Mouse (Mus musculus) forebrain, embryonic 14.5 days (tissue): ENCODE results near the gene Pxdn. TPM values are rescaled to one million over a fixed set of nuclear protein-coding genes. Genes with fewer than 3 reads are reported as not detected.
A peak's percentile ranks its signal among the peaks of the same experiment; 100 is the strongest.

ENCODE experiments used
- ATAC-seq: fragments of 200-750 bp; cut with Nextera tagmentation; 2 replicates; pipeline ENCODE4 v1.8.0; 2017; ENCODE audit warnings: mild to moderate bottlenecking, moderate library complexity
- DNase-seq: peaks from one replicate; pipeline ENCODE4 v3.0.0-alpha.2; 2015; ENCODE audit warnings: low spot score
- H3K27ac ChIP-seq: fragments of 300-500 bp; sonication (generic); 2 replicates; pipeline ENCODE4 v1.5.1; 2014; ENCODE audit warnings: low read depth, mild to moderate bottlenecking, control low read depth, low read length, moderate library complexity
- H3K27me3 ChIP-seq: fragments of 300-500 bp; sonication (generic); replicated peaks from 2 replicates; pipeline ENCODE4 v1.6.1; 2014; ENCODE audit warnings: low read length, control low read depth, mixed read lengths; ENCODE audit not compliant: control insufficient read depth, insufficient read depth
- H3K36me3 ChIP-seq: fragments of 300-500 bp; sonication (generic); 2 replicates; pipeline ENCODE4 v1.6.1; 2014; ENCODE audit warnings: low read length, control low read depth; ENCODE audit not compliant: control insufficient read depth, insufficient read depth
- H3K4me1 ChIP-seq: fragments of 300-500 bp; sonication (generic); 2 replicates; pipeline ENCODE4 v1.6.1; 2014; ENCODE audit warnings: antibody characterized with exemption, low read length, control low read depth; ENCODE audit not compliant: control insufficient read depth, insufficient read depth
- H3K4me2 ChIP-seq: fragments of 300-500 bp; sonication (generic); 2 replicates; pipeline ENCODE4 v1.6.1; 2014; ENCODE audit warnings: mild to moderate bottlenecking, control low read depth, low read length
- H3K4me3 ChIP-seq: fragments of 300-500 bp; sonication (generic); 2 replicates; pipeline ENCODE4 v1.5.1; 2014; ENCODE audit warnings: low read depth, low read length, control low read depth
- H3K9ac ChIP-seq: fragments of 300-500 bp; sonication (generic); 2 replicates; pipeline ENCODE4 v1.6.1; 2014; ENCODE audit warnings: mild to moderate bottlenecking, low read length, control low read depth, moderate library complexity
- H3K9me3 ChIP-seq: fragments of 300-500 bp; sonication (generic); replicated peaks from 2 replicates; pipeline ENCODE4 v1.6.1; 2016; ENCODE audit warnings: low read length, control low read depth, mixed read lengths; ENCODE audit not compliant: control insufficient read depth
- WGBS: fragments of 180-500 bp; shearing (Covaris S2); extraction: QIAGEN DNeasy Blood & Tissue Kit; methylation state at CpG from one replicate; pipeline ENCODE4 v1.1.7; 2014; 5-methylcytosine and 5-hydroxymethylcytosine counted together
- polyA plus RNA-seq: library from polyadenylated mRNA; unstranded; fragments of >200 nt; fragmentation: Nextera tagmentation; extraction: Ambion mirVana; gene quantifications from 2 replicates; pipeline ENCODE4 v1.2.1, GENCODE M21; 2014

Gene Pxdn
- polyA plus RNA-seq, 1 experiment from 2014 or later = 31.2 TPM

- Histone ChIP-seq H3K9ac (no peak overlapping the region), H3K4me3 (no peak overlapping the region), H3K27me3 (no peaks in the 10 kb centered on the region), H3K27ac (no peak overlapping the region), H3K36me3 (peaks cover 6% of the 10 kb centered on the region; the same call in 1 of the 2 replicates), H3K9me3 (no peaks in the 10 kb centered on the region), H3K4me1 (no peaks in the 10 kb centered on the region), H3K4me2 (no peak overlapping the region)
- 38% methylated on average over 3 of the region's 3 CpGs for WGBS
- peak; percentile 74 for ATAC-seq
- peak; percentile 73 for DNase-seq
Observed at GRCm38 (mm10) chr12:29926896-29927295, 10.5 kb upstream of the Pxdn start.

GRCm38 (mm10) chr12:29930591-29930990, 6.8 kb upstream of the Pxdn start:
- no peak for DNase-seq
- 89% methylated on average over 1 of the region's 1 CpGs for WGBS
- no peak overlapping the region for H3K4me2 ChIP-seq
- no peak overlapping the region for H3K9ac ChIP-seq
- H3K36me3 ChIP-seq = no peaks in the 10 kb centered on the region
- no peak overlapping the region for H3K27ac ChIP-seq
- no peak overlapping the region for H3K4me3 ChIP-seq
- no peaks in the 10 kb centered on the region for H3K9me3 ChIP-seq
- no peaks in the 10 kb centered on the region for H3K27me3 ChIP-seq
- no peak for ATAC-seq
- H3K4me1 ChIP-seq = no peaks in the 10 kb centered on the region

DNA sequence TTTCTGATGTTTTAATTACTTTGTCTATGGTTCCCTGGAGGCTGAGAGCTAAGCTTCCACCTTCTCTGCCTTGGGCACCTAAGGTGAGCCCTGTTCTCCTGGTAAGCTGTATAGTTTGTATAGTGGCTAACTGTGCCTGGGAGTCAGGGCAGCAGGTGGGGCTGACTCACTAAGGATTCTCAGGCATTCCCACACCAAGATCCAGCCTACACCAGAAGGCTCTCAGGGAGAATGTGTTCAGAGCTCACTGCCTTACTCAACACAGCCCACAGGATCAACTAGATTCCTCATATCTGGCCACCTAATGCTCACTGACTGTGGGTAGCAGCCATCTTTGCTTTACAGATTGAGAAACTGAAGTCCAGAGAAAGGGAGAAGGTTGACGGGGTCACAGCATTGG, 4.5 kb upstream of the Pxdn start:
- Histone ChIP-seq H3K4me1 (no peaks in the 10 kb centered on the region), H3K9me3 (no peaks in the 10 kb centered on the region), H3K36me3 (no peaks in the 10 kb centered on the region), H3K4me2 (no peak overlapping the region), H3K27ac (no peak overlapping the region), H3K27me3 (no peaks in the 10 kb centered on the region), H3K9ac (no peak overlapping the region), H3K4me3 (no peak overlapping the region)
- DNase-seq = no peak
- ATAC-seq = no peak
- WGBS = 100% methylated on average over 1 of the region's 1 CpGs

- H3K4me3 ChIP-seq = no peak overlapping the region
- no peaks in the 10 kb centered on the region for H3K9me3 ChIP-seq
- no peaks in the 10 kb centered on the region for H3K4me1 ChIP-seq
- 67% methylated on average over 2 of the region's 2 CpGs for WGBS
- H3K27me3 ChIP-seq = no peaks in the 10 kb centered on the region
- H3K36me3 ChIP-seq = no peaks in the 10 kb centered on the region
- H3K9ac ChIP-seq = no peak overlapping the region
- no peak for DNase-seq
- no peak overlapping the region for H3K4me2 ChIP-seq
- H3K27ac ChIP-seq = no peak overlapping the region
- no peak for ATAC-seq
Observed at GRCm38 (mm10) chr12:29933501-29933900, 3.9 kb upstream of the Pxdn start.

- H3K9me3 ChIP-seq = no peaks in the 10 kb centered on the region
- 65% methylated on average over 8 of the region's 8 CpGs for WGBS
- H3K9ac ChIP-seq = no peak overlapping the region
- peaks cover 3% of the 10 kb centered on the region for H3K4me1 ChIP-seq
- no peak overlapping the region for H3K4me3 ChIP-seq
- no peak for DNase-seq
- no peaks in the 10 kb centered on the region for H3K36me3 ChIP-seq
- H3K4me2 ChIP-seq = no peak overlapping the region
- no peak for ATAC-seq
- H3K27ac ChIP-seq = no peak overlapping the region
- H3K27me3 ChIP-seq = no peaks in the 10 kb centered on the region
Observed at GRCm38 (mm10) chr12:29934120-29934581, 3.3 kb upstream of the Pxdn start.

- peak overlapping the region; percentile 94 for H3K27ac ChIP-seq
- H3K36me3 ChIP-seq = no peaks in the 10 kb centered on the region
- DNase-seq = peak; percentile 81
- H3K4me2 ChIP-seq = peak overlapping the region; percentile 85
- no peaks in the 10 kb centered on the region for H3K9me3 ChIP-seq
- under 1% methylated on average over 39 of the region's 49 CpGs for WGBS
- peak overlapping the region; percentile 79 for H3K4me3 ChIP-seq
- no peaks in the 10 kb centered on the region for H3K27me3 ChIP-seq
- H3K9ac ChIP-seq = peak overlapping the region; percentile 98
- H3K4me1 ChIP-seq = peaks cover 22% of the 10 kb centered on the region
- ATAC-seq = peak; percentile 85
Observed at GRCm38 (mm10) chr12:29937851-29938375, 505 bp downstream of the Pxdn start.

DNA sequence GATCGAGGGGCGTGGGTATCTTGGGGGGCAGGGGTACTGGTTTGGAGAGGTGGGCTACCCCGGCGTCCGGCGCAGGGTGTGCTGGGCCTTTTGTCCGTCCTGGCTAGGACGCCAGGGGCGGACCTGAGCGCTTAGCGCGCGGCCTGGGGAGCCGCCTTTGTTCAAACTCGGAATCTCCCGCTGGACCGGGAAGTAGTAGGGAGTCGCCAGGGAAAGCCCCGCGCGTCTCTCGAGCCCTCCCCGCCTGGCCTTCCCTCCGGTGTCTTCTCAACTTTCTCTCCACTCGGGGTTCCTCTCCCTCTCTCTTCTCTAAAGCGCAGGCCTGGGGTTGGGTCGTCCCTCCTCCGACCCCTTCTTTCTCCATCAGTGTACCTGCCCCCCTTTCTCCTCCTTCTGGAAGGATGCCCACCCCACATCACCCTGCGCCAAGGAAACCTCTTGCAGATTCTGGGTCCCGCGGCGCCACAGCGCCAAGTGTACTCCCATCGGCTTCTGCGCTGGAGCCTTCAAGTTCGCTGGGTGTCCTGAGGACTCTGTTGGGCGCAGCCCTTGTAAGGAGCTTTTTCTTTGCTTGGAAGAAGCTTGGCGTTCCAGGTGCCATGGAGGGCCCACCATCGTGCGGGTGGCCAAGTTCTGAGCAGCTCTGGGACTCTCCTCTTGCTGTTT, 1.1 kb downstream of the Pxdn start:
- H3K27me3 ChIP-seq = no peaks in the 10 kb centered on the region
- H3K27ac ChIP-seq = peak overlapping the region; percentile 94
- ATAC-seq (peak; percentile 83), DNase-seq (peak; percentile 81)
- no peaks in the 10 kb centered on the region for H3K9me3 ChIP-seq
- no peaks in the 10 kb centered on the region for H3K36me3 ChIP-seq
- peak overlapping the region; percentile 85 for H3K4me2 ChIP-seq
- WGBS = under 1% methylated on average over 40 of the region's 40 CpGs
- H3K9ac ChIP-seq = peak overlapping the region; percentile 98
- H3K4me1 ChIP-seq = peaks cover 22% of the 10 kb centered on the region
- peak overlapping the region; percentile 79 for H3K4me3 ChIP-seq

GRCm38 (mm10) chr12:29939261-29939671, 1.9 kb downstream of the Pxdn start:
- Histone ChIP-seq H3K9me3 (no peaks in the 10 kb centered on the region), H3K4me1 (peaks cover 22% of the 10 kb centered on the region), H3K4me2 (peak overlapping the region; percentile 85), H3K9ac (peak overlapping the region; percentile 98), H3K27me3 (no peaks in the 10 kb centered on the region), H3K4me3 (peak overlapping the region; percentile 79), H3K36me3 (no peaks in the 10 kb centered on the region), H3K27ac (0 out of 2 replicates have a peak overlapping the region, but pooled peaks have one; percentile 94)
- ATAC-seq = no peak
- WGBS = 7% methylated on average over 8 of the region's 8 CpGs
- no peak for DNase-seq

GRCm38 (mm10) chr12:29942435-29942834, 5.0 kb downstream of the Pxdn start:
- no peak overlapping the region for H3K27ac ChIP-seq
- no peaks in the 10 kb centered on the region for H3K36me3 ChIP-seq
- no peaks in the 10 kb centered on the region for H3K27me3 ChIP-seq
- H3K9ac ChIP-seq = no peak overlapping the region
- H3K4me1 ChIP-seq = peaks cover 22% of the 10 kb centered on the region
- H3K9me3 ChIP-seq = no peaks in the 10 kb centered on the region
- no peak for DNase-seq
- 97% methylated on average over 2 of the region's 2 CpGs for WGBS
- H3K4me3 ChIP-seq = no peak overlapping the region
- no peak overlapping the region for H3K4me2 ChIP-seq
- no peak for ATAC-seq
